Mouse (Mus musculus) cerebellum, adult 18-20 months (tissue): ENCODE results near the gene Nfx1.

ENCODE experiments used
- DNase-seq, 2 experiments: peaks; one replicate each; pipeline ENCODE4 v3.0.0; 2021

Gene Nfx1

GRCm38 (mm10) chr4:41048926-41049325, 78.2 kb downstream of the Nfx1 start:
- no peak for DNase-seq

GRCm38 (mm10) chr4:41050726-41051675, 80.3 kb downstream of the Nfx1 start:
- DNase-seq = peak; percentile 87 to 89

- no peak for DNase-seq
These were observed 81.1 kb downstream of the Nfx1 start for GRCm38 (mm10) chr4:41051781-41052180.

- no peak for DNase-seq
These were observed 84.4 kb downstream of the Nfx1 start for GRCm38 (mm10) chr4:41055111-41055510.

GRCm38 (mm10) chr4:41056253-41056652, 85.5 kb downstream of the Nfx1 start:
- DNase-seq = no peak

- no peak for DNase-seq
These were observed 86.1 kb downstream of the Nfx1 start for GRCm38 (mm10) chr4:41056742-41057332.

- peak; percentile 33 to 50 for DNase-seq
These were observed 86.7 kb downstream of the Nfx1 start for GRCm38 (mm10) chr4:41057361-41057760.

- no peak for DNase-seq
These were observed 92.6 kb downstream of the Nfx1 start for GRCm38 (mm10) chr4:41063351-41063750.

GRCm38 (mm10) chr4:41063894-41064673, 93.4 kb downstream of the Nfx1 start:
- DNase-seq = peak in 1 of 2 experiments; percentile 14

- DNase-seq = no peak
These were observed 94.5 kb downstream of the Nfx1 start for GRCm38 (mm10) chr4:41065196-41065595.

- DNase-seq = peak; percentile 47 to 55
These were observed 101.1 kb downstream of the Nfx1 start for GRCm38 (mm10) chr4:41071500-41072429.

- DNase-seq = no peak
These were observed 102.5 kb downstream of the Nfx1 start for GRCm38 (mm10) chr4:41073008-41073817.

GRCm38 (mm10) chr4:41074461-41074860, 103.8 kb downstream of the Nfx1 start:
- DNase-seq = no peak
